Mouse (Mus musculus): ENCODE data around the gene Fut9. TPM values are rescaled to one million over a fixed set of nuclear protein-coding genes. Genes with fewer than 3 reads are reported as not detected.

Gene Fut9
- not detected in 2 replicates for polyA plus RNA-seq (2012; ENCODE audit: low replicate concordance)

GRCm38 (mm10) chr4:25799476-25800283, at the start of gene Fut9:
Fut9 (minus strand) TSS chr4:25800244.

All from hematopoietic multipotent progenitor cell, adult 10-12 weeks (in vitro differentiated cells).